Comparison of ENCODE assay signal across 9 mouse cellular contexts in genomic region chr11:109032729-109033128, GRCm38 (mm10).
DNase-seq lines count a peak whose midpoint lies in the region; ATAC-seq and TF ChIP-seq lines count a peak whose summit lies in the region.
"Had no signal": no experiment of that assay in that cellular context is flagged by ENCODE, and none has a peak within 500 bp of the region (broad histone marks: within the 10 kb centered on the region; RNA-seq: fewer than 3 reads in every experiment).

No protein-coding gene starts in this region.

- DNase-seq in cerebellum, adult 2 months: peak; percentile 21 to 28
- DNase-seq in cerebellum, adult 8-10 months: no peak
- peak; percentile 58 for DNase-seq in brain, embryonic 18.5 days (ENCODE audit: low read depth, low spot score)
- DNase-seq in layer of hippocampus, adult 8-10 months (ENCODE audit: low spot score in 2 of 2): peak; percentile 45 to 63
- no peak for DNase-seq in midbrain, embryonic 11.5 days (ENCODE audit: low spot score, missing footprints)
- no peak for DNase-seq in adrenal gland, postnatal 10 days
- no peak for DNase-seq in adrenal gland, adult 8-10 months
- no peak for DNase-seq in thymus, postnatal 25 days

- ATAC-seq in midbrain, embryonic 11.5 days (ENCODE audit: low FRiP score): peak; percentile 67

- H3K9ac ChIP-seq in midbrain, embryonic 11.5 days (ENCODE audit: low read length): no peak overlapping the region
- H3K9ac ChIP-seq: embryonic facial prominence, embryonic 13.5 days had no signal

- H3K4me1 ChIP-seq in cerebellum, adult 2 months (ENCODE audit: control insufficient read depth, insufficient read depth, low read length): peaks cover 2% of the 10 kb centered on the region; the same call in 1 of the 2 replicates
- H3K4me1 ChIP-seq in midbrain, embryonic 11.5 days (ENCODE audit: control insufficient read depth, insufficient read depth, low read length): peaks cover 3% of the 10 kb centered on the region; the same call in 1 of the 2 replicates

- TF ChIP-seq CTCF in cerebellum, adult 2 months (IDR thresholded peaks at IDR 0.05; ENCODE audit: borderline replicate concordance, insufficient read depth, low read depth, low read length): no peak

- no peaks in the 10 kb centered on the region; the same call in 1 of the 2 replicates for H3K27me3 ChIP-seq in cerebellum, adult 2 months (ENCODE audit: control insufficient read depth, insufficient read depth, low read length)
- H3K27me3 ChIP-seq in midbrain, embryonic 11.5 days (ENCODE audit: control insufficient read depth, insufficient read depth, low read length): no peaks in the 10 kb centered on the region
- H3K27me3 ChIP-seq: embryonic facial prominence, embryonic 13.5 days had no signal

- H3K36me3 ChIP-seq in midbrain, embryonic 11.5 days (ENCODE audit: control insufficient read depth, insufficient read depth, low read length): no peaks in the 10 kb centered on the region
- H3K36me3 ChIP-seq: embryonic facial prominence, embryonic 13.5 days had no signal

- no peaks in the 10 kb centered on the region for H3K9me3 ChIP-seq in midbrain, embryonic 11.5 days (ENCODE audit: control insufficient read depth, low read length)
- H3K9me3 ChIP-seq: embryonic facial prominence, embryonic 13.5 days had no signal

- 48% methylated on average over 6 of the region's 6 CpGs for WGBS in cerebellum, adult 2 months
- WGBS in midbrain, embryonic 11.5 days: 26% methylated on average over 6 of the region's 6 CpGs

- H3K4me2 ChIP-seq in midbrain, embryonic 11.5 days: no peak overlapping the region
- H3K4me2 ChIP-seq: embryonic facial prominence, embryonic 13.5 days had no signal

- no peak overlapping the region for H3K4me3 ChIP-seq in cerebellum, adult 2 months (replicated peaks; ENCODE audit: insufficient read depth, low read depth, low read length)
- no peak overlapping the region for H3K4me3 ChIP-seq in midbrain, embryonic 11.5 days (ENCODE audit: low read depth, low read length)
- H3K4me3 ChIP-seq: embryonic facial prominence, embryonic 13.5 days had no signal

- no peak overlapping the region for H3K27ac ChIP-seq in cerebellum, adult 2 months (ENCODE audit: insufficient read depth, low read length)
- H3K27ac ChIP-seq in midbrain, embryonic 11.5 days (ENCODE audit: low read depth, low read length): no peak overlapping the region
- H3K27ac ChIP-seq: embryonic facial prominence, embryonic 13.5 days had no signal

- no peak for TF ChIP-seq POLR2A in cerebellum, adult 2 months (IDR thresholded peaks at IDR 0.05; ENCODE audit: borderline replicate concordance, insufficient read depth, low read length)

Comparison
In these comparisons a context has a peak if more than half of its experiments do, and no peak if none do; other contexts are left out.
1. DNase-seq: peak in cerebellum, adult 2 months (2 of 2), brain, embryonic 18.5 days (single experiment) and layer of hippocampus, adult 8-10 months (2 of 2); none in cerebellum, adult 8-10 months (single experiment), midbrain, embryonic 11.5 days (single experiment), adrenal gland, postnatal 10 days (single experiment), adrenal gland, adult 8-10 months (single experiment) and thymus, postnatal 25 days (single experiment).